Mouse (Mus musculus): ENCODE measurements at regions not wholly inside any gene's neighbourhood (a gene's known extent, or its start where the extent isn't known, plus 50 kb on each side); places are given as distances from the start of the nearest gene placed in this dataset.
"Not testable (repeated sequence)": the region's sequence is repeated elsewhere in the genome, so short reads cannot be mapped to it uniquely, and the experiment has no call there.

DNA sequence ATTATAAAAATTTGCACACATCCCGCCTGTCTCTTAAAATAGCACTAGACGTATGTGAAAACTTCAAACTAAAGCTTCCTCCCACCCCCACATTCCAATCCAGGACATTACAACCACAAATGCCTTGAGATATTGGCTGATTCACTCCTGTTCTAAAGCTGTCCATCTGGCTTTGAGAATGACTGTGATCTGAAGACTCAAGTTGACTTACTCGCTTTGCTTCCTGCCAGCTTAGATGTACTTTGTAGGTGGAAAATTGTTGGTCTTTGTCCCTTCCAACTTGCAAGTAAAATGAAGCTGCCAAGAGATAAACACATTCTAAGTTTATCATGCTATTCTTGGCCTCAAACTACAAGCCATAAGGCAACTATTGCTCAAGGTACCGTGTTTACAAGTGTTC is 779.7 kb downstream of the Cetn3 start:
- no peak for TF ChIP-seq CTCF (IDR thresholded peaks at IDR 0.05; ENCODE audit: extremely low read depth, insufficient read depth, low read length)
- Histone ChIP-seq H3K27ac (ENCODE audit: insufficient read depth, low read length) (peak overlapping the region; percentile 90; the same call in 1 of the 2 replicates), H3K4me3 (ENCODE audit: insufficient read depth, low read length) (no peak overlapping the region), H3K4me1 (ENCODE audit: control insufficient read depth, insufficient read depth, low read length) (no peaks in the 10 kb centered on the region)

DNA sequence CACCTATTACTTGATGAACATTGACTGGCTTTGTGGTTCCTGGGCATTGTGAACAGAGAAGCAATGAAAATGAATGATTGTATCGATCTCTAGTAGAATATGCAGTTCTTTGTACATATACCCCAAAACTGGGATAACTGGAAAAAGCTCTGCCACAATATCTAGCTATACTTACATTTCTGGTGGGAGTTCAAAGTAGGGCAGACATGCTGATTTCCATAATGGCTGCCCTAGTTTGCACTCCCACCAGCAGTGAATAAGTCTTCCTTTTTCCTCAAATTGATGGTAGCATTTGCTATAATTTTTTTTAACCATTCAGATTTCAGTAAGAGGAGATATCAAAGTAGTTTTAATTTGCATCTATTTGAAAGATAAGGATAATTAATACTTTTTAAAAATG is 788.0 kb downstream of the Cetn3 start:
- Histone ChIP-seq H3K27ac (ENCODE audit: insufficient read depth, low read length) (no peak overlapping the region), H3K4me1 (ENCODE audit: control insufficient read depth, insufficient read depth, low read length) (0 out of 2 replicates have a peak, but pooled peaks cover 2% of the 10 kb centered on the region), H3K4me3 (ENCODE audit: insufficient read depth, low read length) (no peak overlapping the region)
- TF ChIP-seq POLR2A (IDR thresholded peaks at IDR 0.05; ENCODE audit: extremely low read depth, insufficient read depth, low read length) (no peak), CTCF (IDR thresholded peaks at IDR 0.05; ENCODE audit: extremely low read depth, insufficient read depth, low read length) (no peak)

DNA sequence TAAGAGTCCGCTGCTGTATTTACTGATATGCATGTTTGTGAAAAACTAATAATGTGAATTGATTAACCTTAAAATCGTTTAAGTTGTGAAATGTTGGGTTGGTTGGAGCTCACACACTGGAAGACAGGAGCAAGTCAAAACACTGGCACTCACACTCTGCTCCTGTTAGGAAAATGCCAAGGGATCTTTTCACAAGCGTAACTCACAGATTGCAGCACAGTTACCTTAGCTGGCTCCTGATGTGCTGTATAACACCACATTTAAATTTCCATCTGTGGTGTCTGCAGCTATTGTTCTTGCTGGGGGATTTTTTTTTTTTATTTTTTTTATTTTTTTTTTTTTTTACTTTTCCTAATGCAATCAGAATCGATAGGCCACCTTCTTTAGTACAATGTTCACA is 795.1 kb downstream of the Cetn3 start:
- no peak for TF ChIP-seq POLR2A (IDR thresholded peaks at IDR 0.05; ENCODE audit: extremely low read depth, insufficient read depth, low read length)
- TF ChIP-seq CTCF (IDR thresholded peaks at IDR 0.05; ENCODE audit: extremely low read depth, insufficient read depth, low read length) = no peak
- Histone ChIP-seq H3K4me3 (ENCODE audit: insufficient read depth, low read length) (no peak overlapping the region), H3K4me1 (ENCODE audit: control insufficient read depth, insufficient read depth, low read length) (0 out of 2 replicates have a peak, but pooled peaks cover 2% of the 10 kb centered on the region), H3K27ac (ENCODE audit: insufficient read depth, low read length) (no peak overlapping the region)

DNA sequence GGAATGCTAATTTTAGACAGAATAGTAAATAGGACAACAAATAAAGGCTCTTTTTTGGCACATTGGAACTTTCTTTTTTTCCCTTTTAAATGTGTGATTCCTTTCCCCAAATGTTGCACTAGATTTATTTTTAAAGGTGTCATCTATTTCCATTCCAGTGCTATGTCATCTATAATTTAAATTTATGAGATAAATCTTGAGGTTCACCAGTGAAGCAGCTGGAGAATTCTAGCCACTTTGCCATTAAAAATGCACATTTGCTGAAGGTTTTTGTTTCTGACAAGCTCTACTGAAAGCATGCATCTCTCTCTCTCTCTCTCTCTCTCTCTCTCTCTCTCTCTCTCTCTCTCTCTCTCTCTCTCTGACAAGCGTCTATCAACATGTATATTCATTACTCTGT is 803.5 kb downstream of the Cetn3 start:
- TF ChIP-seq POLR2A (IDR thresholded peaks at IDR 0.05; ENCODE audit: extremely low read depth, insufficient read depth, low read length) (no peak), CTCF (IDR thresholded peaks at IDR 0.05; ENCODE audit: extremely low read depth, insufficient read depth, low read length) (no peak)
- no peaks in the 10 kb centered on the region; the same call in 1 of the 2 replicates for H3K4me1 ChIP-seq (ENCODE audit: control insufficient read depth, insufficient read depth, low read length)
- no peak overlapping the region for H3K4me3 ChIP-seq (ENCODE audit: insufficient read depth, low read length)
- H3K27ac ChIP-seq (ENCODE audit: insufficient read depth, low read length) = no peak overlapping the region

DNA sequence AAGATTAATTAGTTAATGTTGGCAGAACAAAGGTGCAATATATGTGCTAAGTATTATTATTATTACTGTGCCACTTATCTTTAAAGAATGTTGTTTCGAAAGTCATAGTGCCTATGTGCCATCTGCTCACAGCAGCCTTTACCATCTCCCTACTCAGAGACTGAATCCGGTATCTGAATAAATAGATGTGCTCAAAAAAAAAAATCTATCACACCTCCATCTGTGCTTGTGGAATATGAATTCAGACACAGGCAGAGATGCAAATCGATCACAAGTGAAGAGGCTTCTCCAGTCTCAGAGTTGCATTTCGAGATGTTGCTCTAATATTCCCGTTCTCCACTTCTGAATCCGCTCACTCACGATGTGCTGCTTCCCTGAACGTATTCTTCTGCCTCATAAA is 811.0 kb downstream of the Cetn3 start:
- H3K27ac ChIP-seq (ENCODE audit: insufficient read depth, low read length) = no peak overlapping the region
- TF ChIP-seq CTCF (IDR thresholded peaks at IDR 0.05; ENCODE audit: extremely low read depth, insufficient read depth, low read length) = no peak
- no peak for TF ChIP-seq POLR2A (IDR thresholded peaks at IDR 0.05; ENCODE audit: extremely low read depth, insufficient read depth, low read length)
- H3K4me3 ChIP-seq (ENCODE audit: insufficient read depth, low read length) = no peak overlapping the region
- H3K4me1 ChIP-seq (ENCODE audit: control insufficient read depth, insufficient read depth, low read length) = no peaks in the 10 kb centered on the region

DNA sequence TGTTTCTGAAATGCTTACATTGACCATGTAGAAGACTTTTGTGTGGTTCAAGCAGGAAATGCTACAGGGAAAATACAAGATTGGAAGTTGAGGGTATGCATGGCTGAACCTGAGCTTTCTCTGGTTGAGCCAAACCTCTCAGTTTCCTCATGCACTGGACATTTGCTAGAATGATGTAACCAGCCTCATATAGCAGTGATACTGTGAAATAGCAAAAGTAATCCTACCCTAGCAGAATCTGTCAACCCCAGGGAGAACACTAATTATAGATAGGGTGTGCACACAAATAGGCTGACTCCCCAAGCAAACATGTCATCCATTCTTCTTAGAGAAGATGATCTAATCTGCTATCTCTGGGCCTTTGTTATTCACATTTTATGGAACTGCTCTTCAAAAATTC is 812.7 kb downstream of the Cetn3 start:
- Histone ChIP-seq H3K4me1 (ENCODE audit: control insufficient read depth, insufficient read depth, low read length) (no peaks in the 10 kb centered on the region), H3K27ac (ENCODE audit: insufficient read depth, low read length) (no peak overlapping the region), H3K4me3 (ENCODE audit: insufficient read depth, low read length) (no peak overlapping the region)
- TF ChIP-seq CTCF (IDR thresholded peaks at IDR 0.05; ENCODE audit: extremely low read depth, insufficient read depth, low read length) (no peak), POLR2A (IDR thresholded peaks at IDR 0.05; ENCODE audit: extremely low read depth, insufficient read depth, low read length) (no peak)

DNA sequence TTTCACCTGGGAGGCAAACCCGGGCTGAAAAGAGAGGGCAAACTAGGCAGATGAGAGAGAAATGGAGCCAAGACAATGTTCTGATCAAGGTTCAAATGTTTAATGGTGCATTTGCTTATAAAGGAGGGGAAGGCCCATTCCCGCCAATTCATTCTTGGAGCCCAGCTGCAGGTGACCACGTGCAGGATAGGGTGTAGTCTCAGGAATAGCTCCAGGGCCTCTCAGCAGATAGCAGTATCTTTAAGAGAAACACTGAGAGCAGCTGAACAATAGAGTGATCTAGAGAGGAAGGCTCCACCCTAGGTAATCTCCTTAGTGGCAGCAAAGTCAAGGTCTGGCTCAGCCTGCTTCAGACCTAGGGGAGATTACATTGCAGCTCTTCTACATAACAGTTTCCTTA is 823.0 kb downstream of the Cetn3 start:
- H3K4me3 ChIP-seq (ENCODE audit: insufficient read depth, low read length); H3K4me1 ChIP-seq (ENCODE audit: control insufficient read depth, insufficient read depth, low read length); H3K27ac ChIP-seq (ENCODE audit: insufficient read depth, low read length): not testable (repeated sequence)

DNA sequence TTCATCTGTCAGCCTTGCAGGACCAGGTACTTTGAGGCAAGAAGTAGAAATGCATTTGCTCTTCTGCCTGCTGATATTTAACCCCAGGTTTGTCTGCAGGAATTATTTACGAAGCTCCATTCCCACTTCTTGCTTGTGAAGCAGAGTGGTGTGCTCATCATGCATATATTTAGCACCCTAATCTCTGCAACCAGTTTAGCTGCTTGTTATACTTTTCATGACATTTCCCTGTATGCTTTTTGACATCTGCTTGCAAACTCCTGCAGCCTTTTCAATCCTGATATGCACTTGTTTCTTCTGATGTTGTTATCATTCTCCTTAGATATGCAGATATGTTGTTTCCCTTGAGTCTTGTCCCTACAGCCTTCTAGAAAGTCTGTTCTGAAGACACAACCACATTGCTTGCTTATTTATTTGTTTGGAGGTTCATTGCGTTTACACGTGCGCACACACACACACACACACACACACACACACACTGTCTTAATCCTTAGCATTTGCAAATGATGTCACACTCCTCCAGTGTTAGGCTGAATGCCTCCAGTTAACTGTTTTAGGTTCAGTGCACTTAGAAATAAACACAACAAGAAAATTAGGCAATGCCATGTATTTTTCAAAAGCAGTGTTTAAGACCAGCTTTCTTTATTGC is 836.3 kb downstream of the Cetn3 start:
- Histone ChIP-seq H3K27ac (ENCODE audit: insufficient read depth, low read length) (no peak overlapping the region; the same call in 1 of the 2 replicates), H3K4me1 (ENCODE audit: control insufficient read depth, insufficient read depth, low read length) (peaks cover 3% of the 10 kb centered on the region; the same call in 1 of the 2 replicates), H3K4me3 (ENCODE audit: insufficient read depth, low read length) (no peak overlapping the region)
- TF ChIP-seq POLR2A (IDR thresholded peaks at IDR 0.05; ENCODE audit: extremely low read depth, insufficient read depth, low read length) = no peak
- no peak for TF ChIP-seq CTCF (IDR thresholded peaks at IDR 0.05; ENCODE audit: extremely low read depth, insufficient read depth, low read length)

DNA sequence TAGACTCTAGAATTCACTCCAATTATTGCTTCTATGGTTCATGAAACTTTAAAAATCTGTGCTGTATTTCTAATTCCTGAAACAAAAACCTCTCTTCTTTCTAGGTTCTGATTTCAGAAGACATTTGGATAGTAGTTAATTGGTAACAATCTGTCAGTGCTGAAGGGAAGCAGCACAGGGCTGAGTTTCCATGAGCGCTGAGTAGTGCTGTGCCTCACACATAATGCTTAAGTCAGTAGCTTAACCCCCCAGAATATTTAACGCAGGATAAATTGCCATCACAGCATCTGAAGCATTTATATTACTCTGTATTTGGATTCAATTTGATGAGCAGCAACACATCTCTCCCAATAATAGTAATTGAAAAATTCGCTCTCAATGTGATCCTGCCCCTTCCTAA is 837.2 kb downstream of the Cetn3 start:
- TF ChIP-seq POLR2A (IDR thresholded peaks at IDR 0.05; ENCODE audit: extremely low read depth, insufficient read depth, low read length) = no peak
- no peak for TF ChIP-seq CTCF (IDR thresholded peaks at IDR 0.05; ENCODE audit: extremely low read depth, insufficient read depth, low read length)
- Histone ChIP-seq H3K27ac (ENCODE audit: insufficient read depth, low read length) (no peak overlapping the region), H3K4me1 (ENCODE audit: control insufficient read depth, insufficient read depth, low read length) (peaks cover 3% of the 10 kb centered on the region; the same call in 1 of the 2 replicates), H3K4me3 (ENCODE audit: insufficient read depth, low read length) (no peak overlapping the region)

DNA sequence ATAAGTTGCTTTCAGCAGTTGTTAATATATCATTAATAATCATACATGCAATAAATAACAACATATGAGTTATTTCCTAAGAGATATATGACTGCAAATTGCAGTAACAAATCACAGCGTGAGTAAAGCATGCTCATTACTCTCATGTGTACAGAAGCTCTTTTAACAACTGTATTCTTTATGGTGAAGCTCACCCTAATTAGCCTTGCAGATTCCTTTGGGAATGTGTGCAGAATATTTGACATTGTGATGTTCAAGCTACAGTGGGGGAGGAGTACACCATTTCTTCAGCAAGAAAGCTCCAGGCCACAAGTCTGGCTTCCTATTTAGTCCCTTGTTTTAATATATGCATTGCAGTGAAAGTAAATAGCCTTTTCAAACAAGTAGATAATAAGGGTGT is 837.9 kb downstream of the Cetn3 start:
- Histone ChIP-seq H3K4me1 (ENCODE audit: control insufficient read depth, insufficient read depth, low read length) (peaks cover 3% of the 10 kb centered on the region; the same call in 1 of the 2 replicates), H3K4me3 (ENCODE audit: insufficient read depth, low read length) (no peak overlapping the region), H3K27ac (ENCODE audit: insufficient read depth, low read length) (no peak overlapping the region)
- TF ChIP-seq CTCF (IDR thresholded peaks at IDR 0.05; ENCODE audit: extremely low read depth, insufficient read depth, low read length) = no peak
- no peak for TF ChIP-seq POLR2A (IDR thresholded peaks at IDR 0.05; ENCODE audit: extremely low read depth, insufficient read depth, low read length)

DNA sequence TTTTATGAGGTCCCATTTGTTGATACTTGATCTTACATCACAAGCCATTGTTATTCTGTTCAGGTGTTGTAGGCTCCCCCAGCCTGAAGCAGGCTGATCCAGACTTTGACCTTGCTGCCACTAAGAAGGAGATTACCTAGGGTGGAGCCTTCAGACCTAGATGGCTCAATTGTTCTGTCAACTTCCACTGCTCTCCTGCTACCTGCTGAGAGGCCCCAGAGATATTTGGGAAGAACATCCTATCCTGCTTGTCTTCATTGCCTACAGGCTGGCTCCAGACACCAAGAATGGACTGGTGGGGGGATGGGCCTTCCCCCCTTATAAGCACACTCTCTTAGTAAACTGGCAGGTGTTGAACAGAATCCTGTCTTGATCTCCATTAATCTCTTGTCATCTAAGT is 845.9 kb downstream of the Cetn3 start:
- not testable (repeated sequence) for H3K27ac ChIP-seq (ENCODE audit: insufficient read depth, low read length); H3K4me3 ChIP-seq (ENCODE audit: insufficient read depth, low read length); H3K4me1 ChIP-seq (ENCODE audit: control insufficient read depth, insufficient read depth, low read length)
